Mouse (Mus musculus): Measurements from ENCODE around the gene Olfr419. TPM values are rescaled to one million over a fixed set of nuclear protein-coding genes. Genes with fewer than 3 reads are reported as not detected.

Gene Olfr419
- polyA plus RNA-seq, 1 experiment: not detected

DNA sequence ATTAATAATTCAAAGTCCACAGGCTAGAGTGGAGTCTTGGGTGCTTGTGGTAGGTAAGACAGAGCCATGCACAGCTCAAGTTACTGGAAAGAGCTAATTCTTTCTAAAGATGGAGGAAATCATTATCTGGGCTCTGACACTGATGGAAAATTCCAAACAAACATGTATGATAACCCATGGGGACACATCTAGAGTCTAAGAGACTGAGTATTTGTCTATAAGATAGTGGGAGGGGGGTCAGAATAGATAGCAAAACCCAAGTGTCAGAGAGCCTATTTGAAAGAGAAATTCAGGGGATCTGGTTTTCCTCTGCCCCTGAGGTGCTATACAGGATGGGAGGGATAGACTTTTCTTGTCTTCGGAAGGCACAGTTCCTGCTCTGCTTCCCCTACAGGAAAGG lies 5.8 kb downstream of the Olfr419 start:
- Histone ChIP-seq H3K27ac (ENCODE audit: insufficient read depth, low read length) (no peak overlapping the region), H3K36me3 (ENCODE audit: control insufficient read depth, insufficient read depth, low read length, poor library complexity, severe bottlenecking) (no peaks in the 10 kb centered on the region; the same call in 1 of the 2 replicates), H3K9ac (ENCODE audit: low read depth, poor library complexity, severe bottlenecking) (no peak overlapping the region), H3K27me3 (ENCODE audit: control insufficient read depth, insufficient read depth, low read length, poor library complexity, severe bottlenecking) (no peaks in the 10 kb centered on the region), H3K4me3 (ENCODE audit: low read depth, low read length) (no peak overlapping the region), H3K4me1 (ENCODE audit: control insufficient read depth, insufficient read depth, low read length) (no peaks in the 10 kb centered on the region), H3K9me3 (replicated peaks; ENCODE audit: control insufficient read depth, insufficient read depth, low read length, poor library complexity, severe bottlenecking) (no peaks in the 10 kb centered on the region)
- no peak for TF ChIP-seq POLR2A (IDR thresholded peaks at IDR 0.05; ENCODE audit: insufficient read depth, low read length)
- no peak for TF ChIP-seq CTCF (IDR thresholded peaks at IDR 0.05; ENCODE audit: low read depth, low read length)
- TF ChIP-seq EP300 (IDR thresholded peaks at IDR 0.05; ENCODE audit: insufficient read depth, low read depth, low read length): no peak

- Histone ChIP-seq H3K36me3 (ENCODE audit: control insufficient read depth, insufficient read depth, low read length, poor library complexity, severe bottlenecking) (no peaks in the 10 kb centered on the region; the same call in 1 of the 2 replicates), H3K4me1 (ENCODE audit: control insufficient read depth, insufficient read depth, low read length) (no peaks in the 10 kb centered on the region), H3K27me3 (ENCODE audit: control insufficient read depth, insufficient read depth, low read length, poor library complexity, severe bottlenecking) (no peaks in the 10 kb centered on the region), H3K9ac (ENCODE audit: low read depth, poor library complexity, severe bottlenecking) (no peak overlapping the region), H3K4me3 (ENCODE audit: low read depth, low read length) (no peak overlapping the region), H3K9me3 (replicated peaks; ENCODE audit: control insufficient read depth, insufficient read depth, low read length, poor library complexity, severe bottlenecking) (no peaks in the 10 kb centered on the region), H3K27ac (ENCODE audit: insufficient read depth, low read length) (no peak overlapping the region)
- no peak for TF ChIP-seq CTCF (IDR thresholded peaks at IDR 0.05; ENCODE audit: low read depth, low read length)
- no peak for TF ChIP-seq POLR2A (IDR thresholded peaks at IDR 0.05; ENCODE audit: insufficient read depth, low read length)
- TF ChIP-seq EP300 (IDR thresholded peaks at IDR 0.05; ENCODE audit: insufficient read depth, low read depth, low read length): no peak
Observed at GRCm38 (mm10) chr1:174244621-174245020, 7.2 kb downstream of the Olfr419 start.

- Histone ChIP-seq H3K27ac (ENCODE audit: insufficient read depth, low read length) (no peak overlapping the region), H3K9ac (ENCODE audit: low read depth, poor library complexity, severe bottlenecking) (no peak overlapping the region), H3K4me3 (ENCODE audit: low read depth, low read length) (no peak overlapping the region), H3K9me3 (replicated peaks; ENCODE audit: control insufficient read depth, insufficient read depth, low read length, poor library complexity, severe bottlenecking) (no peaks in the 10 kb centered on the region), H3K4me1 (ENCODE audit: control insufficient read depth, insufficient read depth, low read length) (no peaks in the 10 kb centered on the region), H3K27me3 (ENCODE audit: control insufficient read depth, insufficient read depth, low read length, poor library complexity, severe bottlenecking) (no peaks in the 10 kb centered on the region), H3K36me3 (ENCODE audit: control insufficient read depth, insufficient read depth, low read length, poor library complexity, severe bottlenecking) (no peaks in the 10 kb centered on the region)
- TF ChIP-seq CTCF (IDR thresholded peaks at IDR 0.05; ENCODE audit: low read depth, low read length): no peak
- no peak for TF ChIP-seq EP300 (IDR thresholded peaks at IDR 0.05; ENCODE audit: insufficient read depth, low read depth, low read length)
- TF ChIP-seq POLR2A (IDR thresholded peaks at IDR 0.05; ENCODE audit: insufficient read depth, low read length): no peak
Observed at GRCm38 (mm10) chr1:174239916-174240315, 11.9 kb downstream of the Olfr419 start.

GRCm38 (mm10) chr1:174216528-174217204 lies 35.2 kb downstream of the Olfr419 start:
- peaks cover 3% of the 10 kb centered on the region for H3K36me3 ChIP-seq (ENCODE audit: control insufficient read depth, insufficient read depth, low read length, poor library complexity, severe bottlenecking)

GRCm38 (mm10) chr1:174215270-174216038 lies 36.4 kb downstream of the Olfr419 start:
- Histone ChIP-seq H3K9me3 (replicated peaks; ENCODE audit: control insufficient read depth, insufficient read depth, low read length, poor library complexity, severe bottlenecking) (no peaks in the 10 kb centered on the region), H3K4me3 (ENCODE audit: low read depth, low read length) (no peak overlapping the region), H3K27ac (ENCODE audit: insufficient read depth, low read length) (no peak overlapping the region), H3K36me3 (ENCODE audit: control insufficient read depth, insufficient read depth, low read length, poor library complexity, severe bottlenecking) (peaks cover 3% of the 10 kb centered on the region), H3K4me1 (ENCODE audit: control insufficient read depth, insufficient read depth, low read length) (no peaks in the 10 kb centered on the region), H3K27me3 (ENCODE audit: control insufficient read depth, insufficient read depth, low read length, poor library complexity, severe bottlenecking) (no peaks in the 10 kb centered on the region), H3K9ac (ENCODE audit: low read depth, poor library complexity, severe bottlenecking) (no peak overlapping the region)
- no peak for TF ChIP-seq CTCF (IDR thresholded peaks at IDR 0.05; ENCODE audit: low read depth, low read length)
- TF ChIP-seq EP300 (IDR thresholded peaks at IDR 0.05; ENCODE audit: insufficient read depth, low read depth, low read length): no peak
- no peak for TF ChIP-seq POLR2A (IDR thresholded peaks at IDR 0.05; ENCODE audit: insufficient read depth, low read length)

More at GRCm38 (mm10) chr1:174216528-174217204, 35.2 kb downstream of the Olfr419 start:
- TF ChIP-seq EP300 (IDR thresholded peaks at IDR 0.05; ENCODE audit: insufficient read depth, low read depth, low read length): no peak
- TF ChIP-seq POLR2A (IDR thresholded peaks at IDR 0.05; ENCODE audit: insufficient read depth, low read length): no peak
- no peak for TF ChIP-seq CTCF (IDR thresholded peaks at IDR 0.05; ENCODE audit: low read depth, low read length)
- Histone ChIP-seq H3K27ac (ENCODE audit: insufficient read depth, low read length) (no peak overlapping the region), H3K4me1 (ENCODE audit: control insufficient read depth, insufficient read depth, low read length) (no peaks in the 10 kb centered on the region), H3K27me3 (ENCODE audit: control insufficient read depth, insufficient read depth, low read length, poor library complexity, severe bottlenecking) (no peaks in the 10 kb centered on the region), H3K4me3 (ENCODE audit: low read depth, low read length) (no peak overlapping the region), H3K9me3 (replicated peaks; ENCODE audit: control insufficient read depth, insufficient read depth, low read length, poor library complexity, severe bottlenecking) (no peaks in the 10 kb centered on the region), H3K9ac (ENCODE audit: low read depth, poor library complexity, severe bottlenecking) (no peak overlapping the region)

DNA sequence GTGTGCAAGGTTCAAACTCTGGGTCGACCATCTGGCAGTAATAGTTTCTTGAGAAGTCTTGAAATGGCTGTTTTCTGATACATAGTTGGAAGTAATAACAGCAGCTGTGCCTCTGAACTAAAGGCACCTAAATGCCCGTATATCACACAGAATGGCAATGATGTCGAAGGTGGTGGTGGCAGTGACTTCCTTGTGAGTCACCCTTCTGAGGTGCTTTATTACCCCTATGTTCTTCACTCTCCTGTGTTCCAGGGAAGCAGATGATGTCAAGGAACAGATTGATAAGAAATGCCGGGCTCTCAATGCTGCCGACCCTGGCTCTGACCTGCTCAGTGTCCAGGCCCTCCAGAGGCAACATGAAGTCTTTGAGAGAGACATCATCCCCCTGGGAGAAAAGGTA lies 39.6 kb downstream of the Olfr419 start:
- TF ChIP-seq EP300 (IDR thresholded peaks at IDR 0.05; ENCODE audit: insufficient read depth, low read depth, low read length) (no peak), POLR2A (IDR thresholded peaks at IDR 0.05; ENCODE audit: insufficient read depth, low read length) (no peak), CTCF (IDR thresholded peaks at IDR 0.05; ENCODE audit: low read depth, low read length) (no peak)
- no peak overlapping the region for H3K27ac ChIP-seq (ENCODE audit: insufficient read depth, low read length)
- H3K4me1 ChIP-seq (ENCODE audit: control insufficient read depth, insufficient read depth, low read length): no peaks in the 10 kb centered on the region
- no peaks in the 10 kb centered on the region for H3K27me3 ChIP-seq (ENCODE audit: control insufficient read depth, insufficient read depth, low read length, poor library complexity, severe bottlenecking)
- no peaks in the 10 kb centered on the region for H3K9me3 ChIP-seq (replicated peaks; ENCODE audit: control insufficient read depth, insufficient read depth, low read length, poor library complexity, severe bottlenecking)
- H3K36me3 ChIP-seq (ENCODE audit: control insufficient read depth, insufficient read depth, low read length, poor library complexity, severe bottlenecking): peaks cover 5% of the 10 kb centered on the region; the same call in 1 of the 2 replicates
- no peak overlapping the region for H3K4me3 ChIP-seq (ENCODE audit: low read depth, low read length)
- no peak overlapping the region for H3K9ac ChIP-seq (ENCODE audit: low read depth, poor library complexity, severe bottlenecking)

Data from ES-Bruce4 (cell line).